Mouse (Mus musculus) urinary bladder, postnatal 4 days (tissue): Measurements from ENCODE around the gene Pdxk.

ENCODE experiments used
- DNase-seq, 2 experiments: peaks; one replicate each; pipeline ENCODE4 v3.0.0; 2021 to 2022; ENCODE audit warnings: low spot score in 2 of 2

The Pdxk gene

DNA sequence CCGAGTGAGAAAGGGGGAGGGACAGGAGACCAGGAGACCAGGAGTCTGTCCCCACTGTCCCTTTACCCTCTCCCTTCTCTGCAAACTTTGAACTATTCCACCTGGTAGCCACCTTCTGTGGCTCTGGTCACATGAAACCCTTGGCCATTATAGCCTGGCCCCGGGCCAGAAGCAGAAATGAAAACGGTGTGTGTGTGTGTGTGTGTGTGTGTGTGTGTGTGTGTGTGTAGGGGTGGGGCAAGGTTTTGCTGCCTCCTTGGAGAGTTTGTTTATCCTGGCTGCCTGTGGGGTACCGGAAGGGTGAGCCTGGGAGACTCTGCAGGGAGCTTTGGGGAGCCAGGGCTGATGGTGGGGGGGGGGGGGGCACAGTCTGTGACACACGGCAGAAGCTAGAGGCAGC, 4.3 kb downstream of the Pdxk start:
- no peak for DNase-seq

DNA sequence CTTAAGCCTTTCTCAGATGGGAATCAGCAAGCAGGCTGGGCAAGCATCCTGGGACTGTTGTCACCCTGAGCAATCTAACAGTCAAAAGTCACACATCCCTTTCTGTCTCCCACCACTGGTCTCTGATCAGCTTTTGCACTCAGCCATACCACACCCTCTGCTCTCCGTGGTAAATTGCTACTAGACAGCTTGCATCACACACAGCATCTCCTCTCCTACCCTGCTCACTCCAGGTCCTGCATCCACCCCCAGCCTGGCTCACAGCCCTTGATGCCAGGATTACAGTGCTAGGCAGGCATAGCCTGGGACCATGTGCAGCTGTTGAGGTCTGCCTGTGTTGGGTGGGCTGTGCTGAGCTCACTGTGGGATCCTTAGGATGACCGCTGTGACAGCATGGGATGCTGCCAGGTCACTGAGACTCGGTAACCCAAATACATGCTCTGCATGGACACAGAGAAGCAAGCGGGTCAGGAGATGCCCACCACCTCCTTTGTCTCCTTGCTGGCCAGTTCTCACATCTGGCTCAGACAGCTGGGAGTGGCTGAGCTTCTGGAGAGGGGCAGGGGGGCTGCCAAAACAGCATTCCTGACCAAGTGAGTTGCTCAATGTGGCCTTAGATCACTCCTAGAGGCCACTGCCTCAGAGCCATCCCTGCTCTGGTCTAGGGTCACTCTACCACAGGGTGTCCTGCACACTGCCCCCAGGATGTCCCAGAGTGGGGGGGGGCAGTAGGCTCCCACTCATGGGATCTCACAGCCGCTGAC, 6.2 kb downstream of the Pdxk start:
- DNase-seq, result peak in 1 of 2 experiments; percentile 45

DNA sequence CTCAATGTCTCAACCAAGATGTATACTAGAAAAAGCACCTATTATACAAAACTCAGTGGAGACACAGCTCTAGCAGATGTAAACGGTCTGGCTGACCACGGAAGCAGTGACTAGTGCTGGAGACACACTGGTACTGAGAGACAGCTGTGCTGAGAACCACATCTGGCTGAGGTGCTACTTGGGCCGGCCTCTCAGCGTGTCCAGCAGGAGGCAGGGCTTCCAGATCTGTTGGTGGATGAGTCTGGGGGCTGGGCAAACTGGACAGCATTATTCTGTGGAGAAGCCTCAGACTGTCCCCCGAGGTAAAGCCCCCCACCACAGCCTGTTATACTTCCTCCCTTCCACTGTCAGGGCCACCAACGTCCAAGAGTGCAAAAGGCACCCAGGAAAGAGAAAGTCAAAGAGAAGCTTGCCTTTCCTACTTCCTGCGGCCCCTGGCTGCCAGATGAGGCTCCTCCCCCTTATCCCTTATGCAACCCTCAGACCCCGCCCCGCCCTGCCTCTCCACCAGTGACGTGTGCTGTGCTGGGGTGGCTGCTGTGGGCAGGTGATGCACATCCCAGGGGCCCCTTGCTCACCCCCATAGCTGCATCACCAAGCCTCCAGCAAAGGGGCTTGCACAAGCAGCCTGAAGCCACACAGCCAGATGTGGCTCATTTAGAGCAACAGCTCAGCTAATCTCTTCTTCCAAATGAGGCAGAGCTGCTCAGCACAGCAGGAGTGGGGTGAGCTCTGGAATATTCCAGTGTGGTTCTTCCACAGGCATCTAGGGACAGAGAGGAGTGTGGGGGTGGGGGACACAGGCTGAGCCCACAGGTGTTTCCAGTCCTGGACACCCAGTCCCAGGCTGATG, 7.1 kb downstream of the Pdxk start:
- peak; percentile 61 to 75 for DNase-seq

DNA sequence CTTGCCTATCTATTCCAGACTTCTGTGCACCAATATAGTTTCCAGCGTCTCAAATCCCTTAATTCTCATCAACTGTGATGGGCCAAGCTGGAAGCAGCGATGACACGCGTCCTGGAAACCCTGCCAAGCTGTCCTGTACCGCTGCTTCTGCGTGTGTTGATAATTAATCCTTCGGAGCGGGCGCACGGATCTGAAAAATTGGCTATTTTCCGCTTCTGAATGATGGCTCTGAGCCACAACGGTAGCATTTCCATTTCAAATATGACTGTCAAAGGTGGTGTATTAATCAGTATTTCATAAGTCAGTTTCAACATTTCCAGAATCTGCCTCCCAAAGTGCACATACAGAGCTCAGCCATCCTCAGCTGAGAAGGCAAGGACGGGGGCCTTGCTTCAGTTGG, 8.1 kb downstream of the Pdxk start:
- DNase-seq, result no peak

DNA sequence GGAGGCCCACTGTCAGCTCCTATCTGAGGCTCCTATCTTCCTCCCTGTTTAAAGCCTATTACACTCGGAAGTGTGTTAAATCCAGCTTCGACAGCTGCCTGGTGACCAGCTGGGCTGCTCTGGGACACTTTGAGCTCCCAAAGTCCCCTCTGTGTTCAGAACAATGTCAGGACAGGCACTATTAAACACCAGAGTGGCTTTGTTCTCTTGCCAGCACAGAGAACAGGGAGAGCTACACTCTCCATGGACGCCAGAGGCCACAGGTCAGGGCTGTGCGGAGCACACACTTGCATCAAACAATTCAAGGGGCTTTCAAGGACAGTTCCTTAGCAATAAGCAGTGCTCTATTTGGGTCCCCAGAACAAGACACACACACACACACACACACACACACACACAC, 12.1 kb downstream of the Pdxk start:
- peak in 1 of 2 experiments; percentile 43 for DNase-seq

DNA sequence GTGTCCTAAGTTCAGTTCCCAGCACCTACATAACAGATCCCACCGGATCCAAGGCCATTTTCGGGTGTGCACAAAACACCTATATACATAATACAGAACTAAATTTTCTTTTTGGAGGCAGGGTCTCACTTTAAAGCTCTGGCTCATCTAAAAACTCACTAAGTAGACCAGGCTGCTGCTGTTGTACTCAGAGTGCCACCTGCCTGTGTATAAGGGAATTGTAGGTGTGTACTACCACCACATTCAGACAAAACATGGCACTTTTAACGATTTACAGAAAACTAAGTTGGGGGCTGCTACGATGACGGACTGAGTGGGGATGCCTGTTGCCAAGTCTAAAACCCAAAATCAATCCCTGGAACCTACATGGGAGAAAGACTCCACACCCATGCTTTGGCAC, 14.0 kb downstream of the Pdxk start:
- DNase-seq, result no peak

DNA sequence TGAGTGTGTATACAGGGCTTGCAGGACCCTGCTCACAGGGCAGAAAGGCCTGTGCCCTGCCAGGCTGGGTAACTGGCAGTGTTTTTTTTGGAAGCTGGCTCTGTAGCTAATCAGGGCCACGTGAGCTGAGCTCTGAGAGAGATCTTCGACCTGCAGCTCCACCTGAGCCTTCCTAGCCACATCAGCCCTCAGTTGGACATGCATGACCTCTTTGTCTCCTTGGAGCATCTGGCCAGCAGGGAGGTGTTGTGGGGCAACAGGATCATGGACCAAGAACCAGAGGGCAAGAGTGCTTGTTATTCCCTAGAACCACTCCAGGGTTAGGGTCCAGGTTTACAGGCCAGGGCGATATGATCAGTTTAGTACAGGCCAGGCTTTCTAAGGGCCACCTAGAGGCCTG, 17.4 kb downstream of the Pdxk start:
- no peak for DNase-seq

DNA sequence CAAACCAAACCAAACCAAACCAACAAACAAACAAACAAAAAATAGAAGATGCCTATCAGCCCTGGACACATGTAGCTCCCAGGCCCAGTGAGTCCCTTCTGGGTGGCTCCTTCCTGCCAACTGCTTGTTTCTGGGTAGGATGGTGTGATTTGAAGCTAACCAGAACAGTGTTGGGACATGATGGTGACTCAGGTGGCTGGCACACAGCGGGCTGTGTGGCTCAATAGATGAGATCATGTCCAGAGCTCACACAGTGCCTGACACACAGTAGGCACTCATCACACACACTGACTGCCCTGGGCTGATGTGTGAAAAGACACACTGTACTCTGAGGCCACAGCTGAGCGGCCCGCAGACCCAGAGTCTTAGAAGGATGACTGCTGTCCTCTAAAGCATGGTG, 18.6 kb downstream of the Pdxk start:
- no peak for DNase-seq

DNA sequence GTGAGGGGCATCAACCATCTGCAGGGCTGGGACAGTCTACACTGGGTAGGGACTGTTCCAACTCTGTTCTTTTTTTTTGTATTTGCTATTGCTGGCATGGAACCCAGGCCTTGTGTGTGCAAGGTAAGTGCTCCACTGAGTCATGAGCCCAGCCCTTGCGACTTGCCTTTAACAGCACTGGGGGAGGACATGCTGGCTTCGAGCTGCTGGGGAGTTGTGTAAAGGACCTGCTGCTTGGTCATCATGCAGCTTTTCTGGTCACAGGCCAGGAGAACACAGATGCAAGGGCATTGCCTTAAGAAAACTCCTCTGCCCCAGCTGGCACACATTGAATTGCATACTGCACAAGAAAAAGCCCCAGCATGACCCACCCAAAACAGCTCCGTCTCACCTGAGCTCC, 22.5 kb downstream of the Pdxk start:
- no peak for DNase-seq

DNA sequence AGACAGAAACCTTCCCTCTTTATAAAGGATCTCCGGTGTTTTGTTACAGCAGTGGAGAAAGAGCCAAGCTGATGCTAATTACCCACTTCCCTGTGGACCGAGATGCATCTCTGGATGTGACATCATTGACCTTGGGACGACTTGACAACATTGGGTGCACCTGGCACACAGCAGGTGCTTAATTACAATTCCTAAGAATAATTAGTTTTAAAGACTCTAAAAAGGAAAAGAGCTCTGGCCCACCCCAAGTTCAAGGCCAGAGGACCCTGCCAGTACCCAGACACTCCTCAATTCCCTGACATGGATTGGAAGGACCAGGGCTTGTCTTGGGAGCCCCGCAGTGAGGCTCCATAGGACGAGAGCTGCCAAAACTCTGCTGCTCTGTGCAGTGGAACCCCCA, 23.2 kb downstream of the Pdxk start:
- DNase-seq, result no peak

DNA sequence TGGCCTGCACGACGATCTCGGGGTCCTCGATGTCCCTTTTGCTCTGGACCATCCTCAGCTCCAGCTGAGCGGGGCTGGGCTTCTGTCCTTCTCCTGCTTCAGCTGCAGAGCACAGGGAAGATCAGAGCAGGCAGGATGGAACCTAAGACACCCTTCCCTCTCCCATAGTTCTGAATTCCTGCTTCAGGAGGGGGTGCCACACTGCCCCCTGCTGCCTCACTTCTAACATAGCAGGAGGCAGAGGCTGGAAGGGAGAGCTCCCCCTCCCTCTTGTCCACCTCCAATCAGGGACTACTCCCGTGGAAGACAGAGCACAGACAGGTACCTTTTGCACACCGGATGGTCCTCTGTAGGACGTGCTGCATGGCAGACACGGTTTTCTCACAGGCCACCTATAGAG, 24.0 kb downstream of the Pdxk start:
- DNase-seq, result no peak

DNA sequence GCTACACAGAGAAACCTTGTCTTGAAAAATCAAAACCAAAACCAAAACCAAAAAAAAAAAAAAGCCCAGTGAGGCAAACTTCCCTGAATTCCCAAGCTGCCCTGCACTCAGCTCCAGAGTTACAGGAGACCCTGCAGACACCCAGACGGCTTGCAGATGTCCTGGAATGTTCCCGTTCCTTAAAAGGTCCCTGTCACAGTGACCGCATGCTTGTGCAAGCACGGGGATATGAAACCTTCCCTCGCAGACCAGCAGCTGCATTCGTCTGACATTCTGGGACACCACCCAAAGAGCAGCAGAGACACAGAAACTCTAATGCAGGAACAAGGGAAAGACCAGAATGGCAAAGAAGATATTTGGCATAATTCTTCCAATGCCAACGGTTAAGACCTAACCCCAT, 24.8 kb downstream of the Pdxk start:
- no peak for DNase-seq

DNA sequence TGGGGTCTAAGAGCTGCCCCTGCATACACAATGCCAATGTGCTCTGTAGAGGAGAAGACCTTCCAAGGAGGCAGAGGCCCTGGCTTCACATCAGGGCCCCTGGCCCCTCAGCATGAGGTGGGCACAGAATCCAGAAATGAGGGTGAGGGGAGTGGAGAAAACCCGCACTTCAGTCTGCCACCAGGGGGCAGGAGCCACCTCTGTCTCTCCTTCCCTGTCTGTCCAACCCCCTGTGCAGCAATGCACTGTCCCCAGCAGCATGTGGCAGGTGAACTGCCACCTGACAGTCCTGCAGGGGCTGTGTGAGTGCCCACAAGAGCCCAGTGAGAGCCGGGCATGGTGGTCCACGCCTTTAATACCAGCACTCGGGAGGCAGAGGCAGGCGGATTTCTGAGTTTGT, 25.2 kb downstream of the Pdxk start:
- DNase-seq, result no peak

DNA sequence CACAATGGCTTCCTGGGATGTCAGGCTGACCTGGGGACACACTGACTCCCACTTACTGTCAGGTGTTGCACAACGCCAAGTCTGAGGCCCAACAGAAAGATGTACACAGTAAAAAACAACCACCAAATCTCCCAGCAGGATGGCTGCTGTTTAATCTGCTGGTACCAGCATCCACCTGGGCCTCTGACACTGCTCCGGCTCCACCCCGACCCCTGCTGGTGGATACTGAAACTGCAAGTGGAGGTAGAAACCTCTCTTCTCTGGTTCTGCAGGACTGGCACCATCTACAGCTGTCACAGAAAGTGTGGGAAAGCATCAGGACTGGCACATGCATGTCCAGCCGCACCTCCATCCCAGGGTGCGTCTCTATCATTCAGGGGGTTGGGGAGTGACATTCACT, 26.7 kb downstream of the Pdxk start:
- peak; percentile 63 to 87 for DNase-seq

DNA sequence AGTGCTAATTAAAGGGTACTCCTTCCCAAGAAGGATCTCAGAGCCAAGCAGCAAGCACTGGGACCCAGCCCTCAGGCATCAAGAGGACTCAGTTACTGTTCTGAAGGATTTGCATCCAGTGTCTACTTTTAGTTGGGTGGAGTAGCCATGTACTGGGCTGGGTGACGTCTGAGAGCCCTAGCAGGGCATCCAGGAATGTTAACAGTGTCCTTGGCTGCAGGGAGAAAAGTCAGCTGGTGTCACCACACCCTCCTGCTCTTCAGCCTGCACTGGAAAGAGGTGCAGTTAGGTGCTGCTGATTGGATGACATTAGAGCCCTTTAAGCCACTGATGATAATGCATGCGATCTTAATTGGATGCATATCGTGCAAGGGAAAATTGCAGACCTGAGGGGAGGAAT, 31.9 kb downstream of the Pdxk start:
- no peak for DNase-seq

DNA sequence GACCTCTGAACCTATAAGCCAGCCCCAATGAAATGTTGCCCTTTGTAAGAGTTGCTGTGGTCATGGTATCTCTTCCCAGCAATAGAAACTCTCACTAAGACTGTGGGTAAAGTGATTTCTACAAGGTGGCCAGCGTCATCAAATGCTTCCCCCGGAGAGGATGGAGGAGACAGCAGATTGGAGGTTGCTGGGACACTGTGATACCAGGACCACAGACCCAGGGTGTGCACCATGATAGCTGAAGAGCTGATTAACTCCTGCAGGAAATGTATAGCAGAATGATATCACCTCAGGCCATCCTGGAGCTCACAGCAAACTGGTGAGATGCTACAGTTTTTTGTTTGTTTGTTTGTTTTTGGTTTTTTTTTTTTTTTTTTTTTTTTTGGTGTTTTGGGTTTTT, 35.0 kb downstream of the Pdxk start:
- DNase-seq, result no peak

DNA sequence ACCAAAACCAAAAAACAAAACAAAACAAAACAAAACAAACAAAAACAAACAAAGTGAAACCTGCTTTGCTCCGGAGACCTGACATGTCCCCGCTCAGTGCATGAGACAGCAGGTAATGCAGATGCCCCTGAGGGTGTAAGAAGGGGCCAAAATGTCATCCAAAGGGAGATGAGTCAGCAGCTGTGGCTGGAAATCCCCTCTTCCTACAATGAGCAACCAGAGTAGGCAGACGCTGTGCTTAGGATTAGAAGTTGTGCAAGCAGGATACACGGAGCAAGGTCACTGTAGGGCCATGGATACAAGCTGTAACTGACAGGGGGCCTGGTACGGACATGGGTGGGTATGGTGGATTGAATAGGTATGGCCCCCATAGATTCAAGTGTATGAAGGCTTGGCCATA, 35.6 kb downstream of the Pdxk start:
- DNase-seq, result no peak

DNA sequence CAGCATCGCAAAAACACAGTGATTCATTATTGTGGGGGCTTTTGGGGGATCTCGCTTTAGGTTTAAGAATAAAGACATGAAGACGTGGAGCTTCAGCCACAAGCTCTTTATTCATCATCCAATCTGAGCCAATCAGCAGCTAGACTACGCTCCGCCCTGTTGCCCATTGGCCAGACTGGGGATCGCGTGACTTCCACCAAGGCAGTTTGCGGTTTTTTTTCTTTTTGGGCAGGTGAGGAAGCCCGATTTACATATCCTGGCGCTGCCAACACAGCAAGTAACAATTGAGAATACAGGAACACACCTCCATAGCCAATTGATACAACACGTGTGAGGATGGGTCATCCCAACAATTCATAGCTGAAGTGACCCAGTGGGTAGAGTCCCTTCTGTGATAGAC, 36.7 kb downstream of the Pdxk start:
- no peak for DNase-seq

DNA sequence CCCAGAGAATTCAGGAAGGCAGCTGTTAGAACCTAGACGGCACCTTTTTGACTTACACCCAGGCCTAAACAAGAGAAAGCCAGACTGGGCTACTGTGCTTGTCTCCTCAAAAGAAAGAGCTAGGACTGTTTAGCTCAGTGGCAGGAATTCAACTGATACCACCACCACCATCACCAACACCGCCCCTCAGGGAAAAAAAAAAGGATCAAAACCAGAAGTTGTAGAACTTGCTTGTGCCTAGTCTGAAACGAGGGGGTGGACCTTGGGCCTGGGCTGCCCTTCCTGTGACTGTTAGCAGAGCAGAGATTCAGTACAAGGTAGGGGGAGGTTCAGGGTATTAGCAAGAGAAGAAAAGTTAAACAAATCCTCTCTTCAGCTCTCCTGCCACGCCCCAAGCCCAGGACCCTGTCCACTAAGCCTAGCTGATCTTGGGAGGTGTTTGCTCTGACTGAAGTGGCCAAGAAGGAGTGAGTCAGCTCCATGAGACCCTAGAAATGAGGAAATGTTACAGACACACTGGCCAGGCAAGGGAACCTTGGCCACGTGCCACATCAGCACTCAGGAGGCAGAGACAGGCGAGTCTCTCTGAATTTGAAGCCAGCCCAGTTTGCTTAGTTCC, 38.5 kb downstream of the Pdxk start:
- DNase-seq, result no peak

DNA sequence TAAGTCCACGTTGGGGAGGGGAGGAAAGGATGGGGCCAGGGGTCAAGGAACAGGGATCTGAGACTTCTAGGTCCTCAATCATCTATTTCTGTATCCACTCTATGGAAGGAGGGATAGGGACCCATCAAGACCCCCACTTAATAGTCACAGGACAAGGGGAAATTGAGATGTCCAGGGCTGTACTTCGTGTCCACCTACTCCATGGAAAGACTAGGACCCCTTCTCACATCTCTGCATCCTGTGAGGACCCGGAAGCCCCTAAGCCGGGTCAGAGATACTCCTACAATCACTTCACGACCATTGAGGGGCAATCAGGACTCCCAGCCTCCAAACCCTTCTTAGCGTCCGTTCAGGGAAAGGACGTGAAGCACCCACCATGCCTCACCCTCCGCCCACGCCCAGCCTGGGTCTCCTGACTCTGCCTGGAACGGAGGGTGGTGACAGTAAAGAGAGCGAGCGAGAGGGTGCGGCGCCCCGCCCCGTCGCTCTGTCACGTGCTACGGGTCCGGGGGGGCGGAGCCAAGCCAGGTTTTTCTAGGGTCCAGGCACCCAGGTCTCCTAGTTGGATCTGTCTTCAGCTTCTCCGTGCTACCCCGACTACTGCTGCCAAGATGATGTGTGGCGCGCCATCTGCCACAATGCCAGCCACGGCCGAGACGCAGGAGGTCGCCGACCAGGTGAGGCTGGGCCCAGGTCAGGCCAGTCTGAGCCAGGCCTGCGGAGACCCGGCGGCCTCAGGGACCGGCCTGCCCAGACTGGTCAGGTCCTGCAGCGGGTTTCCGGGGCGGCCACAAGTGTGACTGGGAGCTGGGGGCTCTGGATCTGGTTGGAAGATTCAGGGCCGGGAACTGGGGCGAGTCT, 39.4 kb downstream of the Pdxk start, which contains the start of gene Cstb:
Gene Cstb (plus strand): TSS at position 489 of the 861 bp plus-strand sequence.
- DNase-seq, result peak; percentile 79 to 85

DNA sequence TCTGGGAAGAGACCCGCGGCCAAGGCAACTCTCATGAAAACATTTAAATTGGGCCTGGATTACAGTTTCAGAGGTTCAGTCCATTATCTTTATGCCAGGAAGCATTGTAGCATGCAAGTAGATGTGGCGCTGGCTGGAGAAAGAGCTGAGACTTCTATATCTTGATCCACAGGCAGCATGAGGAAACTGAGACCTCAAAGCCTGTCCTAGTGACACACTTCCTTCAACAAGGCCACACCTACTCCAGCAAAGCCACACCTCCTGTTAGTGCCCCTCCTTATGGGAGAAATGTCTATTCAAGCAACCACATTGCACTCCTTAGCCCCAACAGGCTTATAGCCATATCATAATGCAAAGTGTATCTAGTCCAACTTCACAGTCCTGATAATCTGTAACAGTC, 42.2 kb downstream of the Pdxk start:
- no peak for DNase-seq

DNA sequence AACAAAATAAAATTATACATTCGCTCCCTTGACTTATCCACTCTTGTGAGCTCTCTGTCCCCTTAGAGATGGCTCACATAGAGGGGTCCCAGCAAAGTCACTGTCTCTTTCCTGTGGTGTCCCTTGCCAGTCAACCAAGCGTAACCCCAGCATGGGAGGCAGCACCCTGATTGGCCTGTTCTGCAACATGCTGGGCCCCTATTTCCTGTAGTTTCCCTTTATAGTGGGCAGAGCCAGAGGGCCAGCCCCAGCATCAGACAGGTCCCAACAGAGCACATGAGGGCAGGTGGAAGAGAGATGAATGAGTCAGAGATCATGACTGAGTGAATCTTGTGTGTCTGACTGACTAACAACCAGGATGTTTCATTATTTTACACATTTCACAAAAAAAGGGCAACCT, 43.8 kb downstream of the Pdxk start:
- DNase-seq, result no peak
